Mouse (Mus musculus): ENCODE results near the gene Rassf7. TPM values are rescaled to one million over a fixed set of nuclear protein-coding genes. Genes with fewer than 3 reads are reported as not detected.
A peak's percentile ranks its signal among the peaks of the same experiment; 100 is the strongest.

Rassf7 gene
- total and polyA plus RNA-seq, 2 experiments from 2014 or later: 23.3 to 24.5 TPM

GRCm38 (mm10) chr7:141191796-141192685, 23.6 kb upstream of the Rassf7 start:
- no peak overlapping the region; the same call in 1 of the 2 replicates for H3K9ac ChIP-seq (replicated peaks; ENCODE audit: low read length)
- H3K4me3 ChIP-seq (ENCODE audit: low read length): peak overlapping the region; percentile 73
- H3K9me3 ChIP-seq (ENCODE audit: low read length): no peaks in the 10 kb centered on the region
- no peak for TF ChIP-seq CTCF (IDR thresholded peaks at IDR 0.05; ENCODE audit: low read depth)
- ATAC-seq (no peak), DNase-seq (ENCODE audit: low spot score) (no peak)
- 93% methylated on average over 24 of the region's 24 CpGs for WGBS
- peak overlapping the region; percentile 90 for H3K4me2 ChIP-seq (ENCODE audit: low read depth, low read length)
- peaks cover 10% of the 10 kb centered on the region for H3K4me1 ChIP-seq (ENCODE audit: insufficient read depth, low read length)
- H3K27me3 ChIP-seq (ENCODE audit: insufficient read depth, low read length): no peaks in the 10 kb centered on the region
- H3K27ac ChIP-seq: no peak overlapping the region
- peaks cover 17% of the 10 kb centered on the region for H3K36me3 ChIP-seq (ENCODE audit: insufficient read depth, low read length)

- H3K27me3 ChIP-seq (ENCODE audit: insufficient read depth, low read length): no peaks in the 10 kb centered on the region
- TF ChIP-seq CTCF (IDR thresholded peaks at IDR 0.05; ENCODE audit: low read depth): no peak
Observed at GRCm38 (mm10) chr7:141192776-141193347, 22.8 kb upstream of the Rassf7 start.

GRCm38 (mm10) chr7:141193348-141193856, 22.3 kb upstream of the Rassf7 start:
- Histone ChIP-seq H3K9ac (replicated peaks; ENCODE audit: low read length) (peak overlapping the region; percentile 90), H3K4me1 (ENCODE audit: insufficient read depth, low read length) (peaks cover 10% of the 10 kb centered on the region), H3K4me2 (ENCODE audit: low read depth, low read length) (peak overlapping the region; percentile 90), H3K9me3 (ENCODE audit: low read length) (no peaks in the 10 kb centered on the region), H3K4me3 (ENCODE audit: low read length) (peak overlapping the region; percentile 73), H3K36me3 (ENCODE audit: insufficient read depth, low read length) (peaks cover 17% of the 10 kb centered on the region), H3K27ac (peak overlapping the region; percentile 79), H3K27me3 (ENCODE audit: insufficient read depth, low read length) (no peaks in the 10 kb centered on the region)
- DNase-seq (ENCODE audit: low spot score) (peak; percentile 46), ATAC-seq (no peak; the same call in 1 of the 2 replicates)
- WGBS: 1% methylated on average over 22 of the region's 43 CpGs
- TF ChIP-seq CTCF (IDR thresholded peaks at IDR 0.05; ENCODE audit: low read depth): 0 out of 2 replicates have a peak, but pooled peaks have one; percentile 4

More at GRCm38 (mm10) chr7:141192776-141193347, 22.8 kb upstream of the Rassf7 start:
- peaks cover 17% of the 10 kb centered on the region for H3K36me3 ChIP-seq (ENCODE audit: insufficient read depth, low read length)
- peak overlapping the region; percentile 73 for H3K4me3 ChIP-seq (ENCODE audit: low read length)
- DNase-seq (ENCODE audit: low spot score): peak; percentile 10
- H3K4me2 ChIP-seq (ENCODE audit: low read depth, low read length): peak overlapping the region; percentile 90
- H3K9me3 ChIP-seq (ENCODE audit: low read length): no peaks in the 10 kb centered on the region
- ATAC-seq: no peak
- peak overlapping the region; percentile 79; the same call in 1 of the 2 replicates for H3K27ac ChIP-seq
- peak overlapping the region; percentile 90 for H3K9ac ChIP-seq (replicated peaks; ENCODE audit: low read length)
- WGBS: 29% methylated on average over 12 of the region's 12 CpGs
- H3K4me1 ChIP-seq (ENCODE audit: insufficient read depth, low read length): peaks cover 10% of the 10 kb centered on the region

GRCm38 (mm10) chr7:141193948-141194347, 21.7 kb upstream of the Rassf7 start, which contains the start of the genes Hras and Lrrc56:
Gene Hras, minus strand, starts transcription at chr7:141194005.
Gene Lrrc56, plus strand, starts transcription at chr7:141194157.
- H3K4me1 ChIP-seq (ENCODE audit: insufficient read depth, low read length): peaks cover 10% of the 10 kb centered on the region
- no peaks in the 10 kb centered on the region for H3K9me3 ChIP-seq (ENCODE audit: low read length)
- H3K4me3 ChIP-seq (ENCODE audit: low read length): peak within 1 kb of the TSS; percentile 73
- H3K4me2 ChIP-seq (ENCODE audit: low read depth, low read length): peak within 1 kb of the TSS; percentile 90
- DNase-seq (ENCODE audit: low spot score): peak; percentile 98
- under 1% methylated on average over 30 of the region's 39 CpGs for WGBS
- peak; percentile 95 for ATAC-seq
- H3K9ac ChIP-seq (replicated peaks; ENCODE audit: low read length): peak within 1 kb of the TSS; percentile 90
- no peak for TF ChIP-seq CTCF (IDR thresholded peaks at IDR 0.05; ENCODE audit: low read depth)
- H3K27me3 ChIP-seq (ENCODE audit: insufficient read depth, low read length): no peaks in the 10 kb centered on the region
- H3K27ac ChIP-seq: peak within 1 kb of the TSS; percentile 79
- peaks cover 17% of the 10 kb centered on the region for H3K36me3 ChIP-seq (ENCODE audit: insufficient read depth, low read length)

GRCm38 (mm10) chr7:141194409-141194808, 21.3 kb upstream of the Rassf7 start:
- no peak for ATAC-seq

GRCm38 (mm10) chr7:141194830-141195229, 20.8 kb upstream of the Rassf7 start:
- H3K4me3 ChIP-seq (ENCODE audit: low read length): peak overlapping the region; percentile 73
- H3K36me3 ChIP-seq (ENCODE audit: insufficient read depth, low read length): peaks cover 13% of the 10 kb centered on the region
- H3K9me3 ChIP-seq (ENCODE audit: low read length): no peaks in the 10 kb centered on the region
- 1% methylated on average over 28 of the region's 28 CpGs for WGBS
- H3K4me1 ChIP-seq (ENCODE audit: insufficient read depth, low read length): peaks cover 10% of the 10 kb centered on the region
- peak overlapping the region; percentile 57; the same call in 1 of the 2 replicates for H3K27ac ChIP-seq
- DNase-seq (ENCODE audit: low spot score): peak; percentile 95
- TF ChIP-seq CTCF (IDR thresholded peaks at IDR 0.05; ENCODE audit: low read depth): no peak
- peak overlapping the region; percentile 90 for H3K4me2 ChIP-seq (ENCODE audit: low read depth, low read length)
- H3K9ac ChIP-seq (replicated peaks; ENCODE audit: low read length): peak overlapping the region; percentile 90; the same call in 1 of the 2 replicates
- no peaks in the 10 kb centered on the region for H3K27me3 ChIP-seq (ENCODE audit: insufficient read depth, low read length)
- ATAC-seq: peak; percentile 52

More at GRCm38 (mm10) chr7:141194409-141194808, 21.3 kb upstream of the Rassf7 start:
- Histone ChIP-seq H3K36me3 (ENCODE audit: insufficient read depth, low read length) (peaks cover 17% of the 10 kb centered on the region), H3K4me2 (ENCODE audit: low read depth, low read length) (peak overlapping the region; percentile 90), H3K9ac (replicated peaks; ENCODE audit: low read length) (peak overlapping the region; percentile 90), H3K4me1 (ENCODE audit: insufficient read depth, low read length) (peaks cover 10% of the 10 kb centered on the region), H3K4me3 (ENCODE audit: low read length) (peak overlapping the region; percentile 73), H3K27me3 (ENCODE audit: insufficient read depth, low read length) (no peaks in the 10 kb centered on the region), H3K9me3 (ENCODE audit: low read length) (no peaks in the 10 kb centered on the region), H3K27ac (peak overlapping the region; percentile 57)
- DNase-seq (ENCODE audit: low spot score): no peak
- under 1% methylated on average over 23 of the region's 23 CpGs for WGBS
- no peak for TF ChIP-seq CTCF (IDR thresholded peaks at IDR 0.05; ENCODE audit: low read depth)
